Mouse (Mus musculus) heart, postnatal 0 days (tissue): ENCODE data around the gene Mapk9. TPM values are rescaled to one million over a fixed set of nuclear protein-coding genes. Genes with fewer than 3 reads are reported as not detected.

Experiments used
- ATAC-seq: fragments of 200-750 bp; cut with Nextera tagmentation; 2 replicates; pipeline ENCODE4 v1.8.0; 2017; ENCODE audit warnings: low read depth, moderate number of reproducible peaks, moderate library complexity; ENCODE audit not compliant: insufficient read depth
- DNase-seq: peaks from one replicate; pipeline ENCODE4 v3.0.0-alpha.2; 2016; ENCODE audit warnings: low spot score
- H3K27ac ChIP-seq: fragments of 300-500 bp; sonication (generic); 2 replicates; pipeline ENCODE4 v1.5.1; 2014; ENCODE audit warnings: low read depth, mild to moderate bottlenecking
- H3K27me3 ChIP-seq: fragments of 300-500 bp; sonication (generic); 2 replicates; pipeline ENCODE4 v1.6.1; 2014; ENCODE audit warnings: low read length, mixed read lengths; ENCODE audit not compliant: control insufficient read depth, insufficient read depth
- H3K36me3 ChIP-seq: fragments of 300-500 bp; sonication (generic); replicated peaks from 2 replicates; pipeline ENCODE4 v1.6.1; 2014; ENCODE audit warnings: low read length, mixed read lengths; ENCODE audit not compliant: control insufficient read depth, insufficient read depth
- H3K4me1 ChIP-seq: fragments of 300-500 bp; sonication (generic); 2 replicates; pipeline ENCODE4 v1.6.1; 2014; ENCODE audit warnings: antibody characterized with exemption; ENCODE audit not compliant: control insufficient read depth, insufficient read depth
- H3K4me2 ChIP-seq: fragments of 300-500 bp; sonication (generic); 2 replicates; pipeline ENCODE4 v1.6.1; 2014; ENCODE audit warnings: low read depth, mild to moderate bottlenecking, low read length, moderate library complexity
- H3K4me3 ChIP-seq: fragments of 300-500 bp; sonication (generic); 2 replicates; pipeline ENCODE4 v1.5.1; 2014; ENCODE audit warnings: low read depth, low read length
- H3K9ac ChIP-seq: fragments of 300-500 bp; sonication (generic); replicated peaks from 2 replicates; pipeline ENCODE4 v1.6.1; 2014; ENCODE audit warnings: low read depth, low read length, mixed read lengths
- H3K9me3 ChIP-seq: fragments of 300-500 bp; sonication (generic); replicated peaks from 2 replicates; pipeline ENCODE4 v1.6.1; 2016; ENCODE audit warnings: low read length; ENCODE audit not compliant: control insufficient read depth
- CTCF ChIP-seq: IDR thresholded peaks from 2 replicates; pipeline ENCODE4 v1.5.1; 2016; ENCODE audit warnings: antibody characterized with exemption, control low read depth, low read depth
- EP300 ChIP-seq: IDR thresholded peaks from 2 replicates; pipeline ENCODE4 v1.6.1; 2016; ENCODE audit warnings: antibody characterized with exemption, low read depth
- WGBS: fragments of 180-500 bp; shearing (Covaris S2); extraction: QIAGEN DNeasy Blood & Tissue Kit; methylation state at CpG from one replicate; pipeline ENCODE4 v1.1.7; 2014; 5-methylcytosine and 5-hydroxymethylcytosine counted together
- microRNA-seq: library from miRNA; unstranded; fragments of <30 nt; microRNA quantifications from one replicate; pipeline ENCODE4, GENCODE M21; 2016
- polyA plus RNA-seq: library from polyadenylated mRNA; unstranded; fragments of >200 nt; fragmentation: Nextera tagmentation; extraction: Ambion mirVana; gene quantifications from 2 replicates; pipeline ENCODE4 v1.2.1, GENCODE M21; 2015
- total RNA-seq: library from RNA; depleted of rRNA; stranded (reverse); fragments of >200 nt; gene quantifications from 2 replicates; pipeline ENCODE4 v1.2.3, GENCODE M21; 2014; ENCODE audit warnings: low replicate concordance; rRNA removed

Mapk9 gene
- total and polyA plus RNA-seq, 2 experiments from 2014 or later = 25.4 to 37.2 TPM

- DNase-seq (no peak), ATAC-seq (no peak)
- no peak overlapping the region for H3K4me3 ChIP-seq
- no peaks in the 10 kb centered on the region for H3K27me3 ChIP-seq
- H3K4me1 ChIP-seq = no peaks in the 10 kb centered on the region
- no peaks in the 10 kb centered on the region for H3K9me3 ChIP-seq
- H3K36me3 ChIP-seq = no peaks in the 10 kb centered on the region
- WGBS = 12% methylated on average over 7 of the region's 7 CpGs
- H3K9ac ChIP-seq = no peak overlapping the region
- no peak overlapping the region for H3K4me2 ChIP-seq
- H3K27ac ChIP-seq = no peak overlapping the region
- TF ChIP-seq EP300 (no peak), CTCF (no peak)
These were observed 85.3 kb downstream of the Mapk9 start for GRCm38 (mm10) chr11:49931853-49932252.

GRCm38 (mm10) chr11:49933811-49934210 is 87.3 kb downstream of the Mapk9 start:
- 74% methylated on average over 1 of the region's 1 CpGs for WGBS
- H3K27me3 ChIP-seq = no peaks in the 10 kb centered on the region

GRCm38 (mm10) chr11:49934322-49934721 is 87.8 kb downstream of the Mapk9 start:
- ATAC-seq (peak; percentile 45; the same call in 1 of the 2 replicates), DNase-seq (peak; percentile 57)
- no peak overlapping the region for H3K27ac ChIP-seq
- no peak overlapping the region for H3K9ac ChIP-seq
- WGBS = 61% methylated on average over 10 of the region's 10 CpGs
- no peaks in the 10 kb centered on the region for H3K9me3 ChIP-seq
- no peaks in the 10 kb centered on the region for H3K27me3 ChIP-seq
- no peak overlapping the region for H3K4me2 ChIP-seq
- no peaks in the 10 kb centered on the region for H3K36me3 ChIP-seq
- H3K4me3 ChIP-seq = no peak overlapping the region
- TF ChIP-seq EP300 = no peak
- no peak for TF ChIP-seq CTCF
- no peaks in the 10 kb centered on the region for H3K4me1 ChIP-seq

More at GRCm38 (mm10) chr11:49933811-49934210, 87.3 kb downstream of the Mapk9 start:
- no peak for TF ChIP-seq CTCF
- no peak for TF ChIP-seq EP300
- DNase-seq = no peak
- Histone ChIP-seq H3K4me1 (no peaks in the 10 kb centered on the region), H3K9me3 (no peaks in the 10 kb centered on the region), H3K27ac (no peak overlapping the region), H3K36me3 (no peaks in the 10 kb centered on the region), H3K4me3 (no peak overlapping the region), H3K9ac (no peak overlapping the region), H3K4me2 (no peak overlapping the region)
- ATAC-seq = no peak

Small RNAs within 50 kb of the gene (microRNA-seq; reads per million reads assigned to microRNA genes)
- not detected for gene Gm23492

Other genes with a start within 250 kb of the Mapk9 start
- gene Flt4, start 237.5 kb upstream of the Mapk9 start, total RNA-seq = 13.6 and 16.5 TPM in 2 replicates
- 3.2 and 3.3 TPM in 2 replicates for gene Flt4, start 237.5 kb upstream of the Mapk9 start, polyA plus RNA-seq
- gene Scgb3a1, start 183.1 kb upstream of the Mapk9 start, total RNA-seq = 2.0 and 82.4 TPM in 2 replicates
- 2.0 and 301 TPM in 2 replicates for gene Scgb3a1, start 183.1 kb upstream of the Mapk9 start, polyA plus RNA-seq
- 21.4 and 36.6 TPM in 2 replicates for gene Cnot6, start 134.0 kb upstream of the Mapk9 start, total RNA-seq
- 19.6 and 19.8 TPM in 2 replicates for gene Cnot6, start 134.0 kb upstream of the Mapk9 start, polyA plus RNA-seq
- gene Gfpt2, start 52.6 kb upstream of the Mapk9 start, total RNA-seq = 6.1 and 10.8 TPM in 2 replicates
- gene Gfpt2, start 52.6 kb upstream of the Mapk9 start, polyA plus RNA-seq = 8.5 TPM in 2 replicates
- 1.7 TPM in 1 of 2 replicates, not detected in the other for gene Rasgef1c, start 55.1 kb downstream of the Mapk9 start, total RNA-seq
- not detected in 2 replicates for gene Rasgef1c, start 55.1 kb downstream of the Mapk9 start, polyA plus RNA-seq
- gene Rnf130, start 178.6 kb downstream of the Mapk9 start, total RNA-seq = 32.7 and 47.6 TPM in 2 replicates
- gene Rnf130, start 178.6 kb downstream of the Mapk9 start, polyA plus RNA-seq = 42.3 and 46.1 TPM in 2 replicates